Comparison of ENCODE assay signal across 13 mouse cellular contexts in the genomic region with DNA sequence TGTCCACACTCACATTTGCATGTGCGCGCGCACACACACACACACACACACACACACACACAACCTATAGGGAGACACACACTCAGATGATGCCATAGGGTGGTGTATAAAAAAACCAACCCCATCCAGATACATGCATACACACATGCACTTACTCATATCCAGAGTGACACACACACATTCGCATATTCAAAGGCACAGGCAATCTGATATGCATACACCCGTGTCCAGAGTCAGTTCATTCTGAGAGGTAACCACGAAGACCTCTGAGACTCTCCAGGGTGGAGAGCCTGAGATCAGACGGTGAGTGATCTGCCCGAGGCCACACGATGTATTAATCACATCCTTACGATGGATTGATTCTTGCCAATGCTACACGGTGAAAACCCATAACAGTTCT.
"Had no signal": no experiment of that assay in that cellular context is flagged by ENCODE, and none has a peak within 500 bp of the region (broad histone marks: within the 10 kb centered on the region; RNA-seq: fewer than 3 reads in every experiment).

No protein-coding gene starts in this region.

- H3K27ac ChIP-seq: kidney, postnatal 0 days; left cerebral cortex, adult 2 months; limb, embryonic 15.5 days; liver, embryonic 15.5 days; neural tube, embryonic 12.5 days; stomach, embryonic 15.5 days had no signal

- H3K9me3 ChIP-seq: liver, embryonic 15.5 days; neural tube, embryonic 12.5 days; stomach, embryonic 15.5 days had no signal

- DNase-seq: kidney, adult 11 months; kidney, adult 9 months; kidney, postnatal 36 days; lung, embryonic 14.5 days; lung, postnatal 10 days; lung, postnatal 4 days; midbrain, embryonic 14.5 days had no signal

- H3K36me3 ChIP-seq: limb, embryonic 15.5 days; liver, embryonic 15.5 days; stomach, embryonic 15.5 days had no signal

- H3K4me3 ChIP-seq: left cerebral cortex, adult 2 months; limb, embryonic 15.5 days; neural tube, embryonic 12.5 days; stomach, embryonic 15.5 days had no signal
